Mouse (Mus musculus): ENCODE results near the gene Prokr2. TPM values are rescaled to one million over a fixed set of nuclear protein-coding genes. Genes with fewer than 3 reads are reported as not detected.

The Prokr2 gene
- total RNA-seq (2023), result not detected

GRCm38 (mm10) chr2:132385194-132385838, at the start of gene Prokr2:
TSS of gene Prokr2 (minus strand) at chr2:132385447.

Other genes starting within 250 kb of the Prokr2 start
- gene Slc23a2, start 240.3 kb downstream of the Prokr2 start, total RNA-seq (2023), result 10 to 100 TPM; 32.8 to 44.2 TPM
- gene Tmem230, start 137.6 kb downstream of the Prokr2 start, total RNA-seq (2023), result 10 to 100 TPM; 24.6 to 28.8 TPM
- 100 to 1,000 TPM; 235 to 266 TPM for gene Pcna, start 132.1 kb downstream of the Prokr2 start, total RNA-seq (2023)
- 10 to 100 TPM; 93.8 to 96.0 TPM for gene Cds2, start 122.3 kb downstream of the Prokr2 start, total RNA-seq (2023)
- gene Gpcpd1, start 202.3 kb upstream of the Prokr2 start, total RNA-seq (2023), result 10 to 100 TPM; 60.1 to 72.8 TPM